Mouse (Mus musculus) midbrain, embryonic 16.5 days (tissue): ENCODE results near the gene Ifnar1. TPM values are rescaled to one million over a fixed set of nuclear protein-coding genes. Genes with fewer than 3 reads are reported as not detected.
"Not testable (repeated sequence)": the region's sequence is repeated elsewhere in the genome, so short reads cannot be mapped to it uniquely, and the experiment has no call there.

ENCODE experiments used
- ATAC-seq: fragments of 200-750 bp; cut with Nextera tagmentation; 2 replicates; pipeline ENCODE4 v1.8.0; 2017; ENCODE audit warnings: moderate TSS enrichment
- H3K27ac ChIP-seq: fragments of 300-500 bp; sonication (generic); 2 replicates; pipeline ENCODE4 v1.5.1; 2014; ENCODE audit warnings: mild to moderate bottlenecking, low read length, mixed read lengths
- H3K27me3 ChIP-seq: fragments of 300-500 bp; sonication (generic); 2 replicates; pipeline ENCODE4 v1.6.1; 2014; ENCODE audit warnings: low read depth, low read length, mixed read lengths; ENCODE audit not compliant: control insufficient read depth, insufficient read depth
- H3K36me3 ChIP-seq: fragments of 300-500 bp; sonication (generic); 2 replicates; pipeline ENCODE4 v1.6.1; 2014; ENCODE audit warnings: mild to moderate bottlenecking, low read length, moderate library complexity, mixed read lengths; ENCODE audit not compliant: control insufficient read depth, insufficient read depth
- H3K4me1 ChIP-seq: fragments of 300-500 bp; sonication (generic); 2 replicates; pipeline ENCODE4 v1.6.1; 2014; ENCODE audit warnings: mild to moderate bottlenecking, low read length, mixed read lengths; ENCODE audit not compliant: control insufficient read depth, insufficient read depth
- H3K4me2 ChIP-seq: fragments of 300-500 bp; sonication (generic); 2 replicates; pipeline ENCODE4 v1.6.1; 2014; ENCODE audit warnings: mild to moderate bottlenecking, low read length, mixed read lengths
- H3K4me3 ChIP-seq: fragments of 300-500 bp; sonication (generic); 2 replicates; pipeline ENCODE4 v1.5.1; 2014; ENCODE audit warnings: low read depth, mild to moderate bottlenecking, low read length, moderate library complexity, mixed read lengths
- H3K9ac ChIP-seq: fragments of 300-500 bp; sonication (generic); 2 replicates; pipeline ENCODE4 v1.6.1; 2014; ENCODE audit warnings: low read depth, low read length, mixed read lengths
- H3K9me3 ChIP-seq: fragments of 300-500 bp; sonication (generic); replicated peaks from 2 replicates; pipeline ENCODE4 v1.6.1; 2014; ENCODE audit warnings: mild to moderate bottlenecking, low read length, mixed read lengths; ENCODE audit not compliant: control insufficient read depth, poor library complexity, severe bottlenecking
- WGBS: fragments of 180-500 bp; shearing (Covaris S2); extraction: QIAGEN DNeasy Blood & Tissue Kit; methylation state at CpG from one replicate; pipeline ENCODE4 v1.1.7; 2014; 5-methylcytosine and 5-hydroxymethylcytosine counted together
- polyA plus RNA-seq: library from polyadenylated mRNA; unstranded; fragments of >200 nt; fragmentation: Nextera tagmentation; extraction: Ambion mirVana; gene quantifications from 2 replicates; pipeline ENCODE4 v1.2.1, GENCODE M21; 2015

Gene Ifnar1
- polyA plus RNA-seq, 1 experiment from 2014 or later = 48.0 TPM

GRCm38 (mm10) chr16:91527051-91527450 is 42.0 kb downstream of the Ifnar1 start:
- 74% methylated on average over 10 of the region's 10 CpGs for WGBS
- ATAC-seq = no peak
- Histone ChIP-seq H3K4me3 (no peak overlapping the region), H3K36me3 (no peaks in the 10 kb centered on the region), H3K4me2 (no peak overlapping the region), H3K9me3 (no peaks in the 10 kb centered on the region), H3K27me3 (no peaks in the 10 kb centered on the region), H3K4me1 (no peaks in the 10 kb centered on the region), H3K27ac (no peak overlapping the region), H3K9ac (no peak overlapping the region)

DNA sequence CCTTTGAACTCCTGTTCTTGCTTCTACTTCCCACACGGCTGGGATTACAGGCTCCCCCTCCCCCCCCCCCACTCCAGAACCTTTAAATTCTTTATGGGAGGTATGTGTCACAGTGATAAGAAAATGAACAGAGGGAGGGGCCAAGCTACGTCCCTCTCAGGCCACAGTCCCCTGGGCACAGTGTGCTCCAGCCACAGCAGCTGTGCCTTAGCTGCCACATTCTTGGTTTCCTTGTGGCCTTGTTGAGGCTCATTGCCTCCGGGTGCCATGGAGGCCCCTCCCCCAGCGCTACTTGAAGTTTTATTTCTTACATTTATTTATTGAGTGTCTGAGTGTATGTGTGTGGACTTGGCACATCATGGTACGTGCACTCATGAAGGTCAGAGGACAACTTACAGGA is 42.5 kb downstream of the Ifnar1 start:
- 68% methylated on average over 5 of the region's 5 CpGs for whole genome bisulfite sequencing
- H3K27me3 ChIP-seq = no peaks in the 10 kb centered on the region
- H3K4me1 ChIP-seq = no peaks in the 10 kb centered on the region
- no peak overlapping the region for H3K4me3 ChIP-seq
- H3K36me3 ChIP-seq = no peaks in the 10 kb centered on the region
- H3K4me2 ChIP-seq = no peak overlapping the region
- H3K9ac ChIP-seq = no peak overlapping the region
- no peaks in the 10 kb centered on the region for H3K9me3 ChIP-seq
- no peak for ATAC-seq
- H3K27ac ChIP-seq = no peak overlapping the region

DNA sequence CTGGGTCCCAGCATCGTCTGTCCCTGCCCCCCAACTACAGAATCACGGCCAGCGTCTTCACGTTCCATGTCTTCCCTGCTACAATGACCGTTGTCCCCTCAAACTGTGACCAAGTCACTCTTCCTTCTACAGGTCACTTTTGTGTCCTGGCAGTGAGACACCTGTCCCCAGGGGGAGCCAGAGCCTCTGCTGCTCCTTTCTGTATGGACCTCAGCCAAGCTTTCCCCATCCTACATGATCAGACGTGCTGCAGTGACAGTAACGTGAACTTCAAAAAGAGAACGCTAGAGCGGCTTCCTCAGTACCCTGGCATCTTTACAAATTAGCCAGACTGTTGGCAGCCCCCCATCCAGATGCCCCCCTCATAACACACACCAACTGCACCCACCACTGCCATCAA is 43.5 kb downstream of the Ifnar1 start:
- H3K36me3 ChIP-seq = no peaks in the 10 kb centered on the region
- H3K27ac ChIP-seq = no peak overlapping the region

DNA sequence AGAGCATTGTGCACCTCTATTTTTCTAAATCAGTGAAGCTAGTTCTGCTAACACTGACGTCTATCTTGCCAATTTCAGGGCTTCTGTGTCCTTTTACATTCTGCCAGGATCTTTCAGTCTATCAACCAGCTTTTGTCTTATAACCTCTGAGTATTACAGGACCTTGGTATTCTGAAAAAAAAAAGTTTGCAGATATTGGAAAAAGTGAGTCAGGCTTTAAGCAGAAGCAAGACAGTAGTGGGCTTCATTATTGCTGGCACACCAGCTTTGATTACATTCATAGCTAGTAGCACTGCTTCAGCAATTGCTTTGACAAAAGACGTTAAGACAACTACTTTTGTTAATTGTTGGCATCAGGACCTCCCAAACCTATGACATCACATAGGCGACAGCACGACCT is 45.8 kb downstream of the Ifnar1 start:
- H3K36me3 ChIP-seq, H3K4me2 ChIP-seq, H3K27me3 ChIP-seq, H3K4me3 ChIP-seq, H3K27ac ChIP-seq, H3K9me3 ChIP-seq, H3K9ac ChIP-seq, H3K4me1 ChIP-seq, ATAC-seq: not testable (repeated sequence)
- 80% methylated on average over 4 of the region's 4 CpGs for WGBS

More for the DNA sequence above, 43.5 kb downstream of the Ifnar1 start:
- H3K4me1 ChIP-seq = no peaks in the 10 kb centered on the region
- whole genome bisulfite sequencing = 88% methylated on average over 9 of the region's 9 CpGs
- H3K27me3 ChIP-seq = no peaks in the 10 kb centered on the region
- ATAC-seq = no peak
- H3K4me2 ChIP-seq = no peak overlapping the region
- no peak overlapping the region for H3K4me3 ChIP-seq
- H3K9ac ChIP-seq = no peak overlapping the region
- no peaks in the 10 kb centered on the region for H3K9me3 ChIP-seq

- no peak overlapping the region for H3K27ac ChIP-seq
- no peaks in the 10 kb centered on the region for H3K4me1 ChIP-seq
- no peak overlapping the region for H3K9ac ChIP-seq
- no peak overlapping the region for H3K4me3 ChIP-seq
- H3K4me2 ChIP-seq = no peak overlapping the region
- no peak for ATAC-seq
- no peaks in the 10 kb centered on the region for H3K27me3 ChIP-seq
- no peaks in the 10 kb centered on the region for H3K36me3 ChIP-seq
- H3K9me3 ChIP-seq = no peaks in the 10 kb centered on the region
- WGBS = 80% methylated on average over 6 of the region's 6 CpGs
Observed at GRCm38 (mm10) chr16:91531856-91532255, 46.8 kb downstream of the Ifnar1 start.

DNA sequence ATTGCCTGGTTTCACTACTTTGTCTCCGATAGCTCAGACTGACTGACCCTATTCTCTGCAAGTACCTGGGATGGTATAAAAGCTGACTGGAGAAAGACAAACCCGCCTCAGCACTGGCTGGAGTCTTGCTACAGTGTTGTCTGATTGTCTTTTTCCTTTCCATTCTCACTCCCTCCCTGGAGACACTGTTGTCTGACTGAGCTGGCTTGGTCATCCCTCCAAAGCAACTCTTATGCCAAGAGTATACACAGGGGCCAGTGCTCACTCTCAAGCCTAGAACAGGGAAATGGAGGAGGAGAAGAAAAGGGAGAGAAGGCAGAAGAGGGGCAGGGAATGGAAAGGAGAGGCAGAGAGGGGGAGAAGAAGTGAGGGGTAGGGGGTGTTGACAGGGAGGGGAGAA is 47.4 kb downstream of the Ifnar1 start:
- Histone ChIP-seq H3K9ac (no peak overlapping the region), H3K27me3 (no peaks in the 10 kb centered on the region), H3K27ac (no peak overlapping the region), H3K4me3 (no peak overlapping the region), H3K4me1 (no peaks in the 10 kb centered on the region), H3K4me2 (no peak overlapping the region), H3K36me3 (no peaks in the 10 kb centered on the region), H3K9me3 (no peaks in the 10 kb centered on the region)
- WGBS = 41% methylated on average over 2 of the region's 2 CpGs
- ATAC-seq = no peak

DNA sequence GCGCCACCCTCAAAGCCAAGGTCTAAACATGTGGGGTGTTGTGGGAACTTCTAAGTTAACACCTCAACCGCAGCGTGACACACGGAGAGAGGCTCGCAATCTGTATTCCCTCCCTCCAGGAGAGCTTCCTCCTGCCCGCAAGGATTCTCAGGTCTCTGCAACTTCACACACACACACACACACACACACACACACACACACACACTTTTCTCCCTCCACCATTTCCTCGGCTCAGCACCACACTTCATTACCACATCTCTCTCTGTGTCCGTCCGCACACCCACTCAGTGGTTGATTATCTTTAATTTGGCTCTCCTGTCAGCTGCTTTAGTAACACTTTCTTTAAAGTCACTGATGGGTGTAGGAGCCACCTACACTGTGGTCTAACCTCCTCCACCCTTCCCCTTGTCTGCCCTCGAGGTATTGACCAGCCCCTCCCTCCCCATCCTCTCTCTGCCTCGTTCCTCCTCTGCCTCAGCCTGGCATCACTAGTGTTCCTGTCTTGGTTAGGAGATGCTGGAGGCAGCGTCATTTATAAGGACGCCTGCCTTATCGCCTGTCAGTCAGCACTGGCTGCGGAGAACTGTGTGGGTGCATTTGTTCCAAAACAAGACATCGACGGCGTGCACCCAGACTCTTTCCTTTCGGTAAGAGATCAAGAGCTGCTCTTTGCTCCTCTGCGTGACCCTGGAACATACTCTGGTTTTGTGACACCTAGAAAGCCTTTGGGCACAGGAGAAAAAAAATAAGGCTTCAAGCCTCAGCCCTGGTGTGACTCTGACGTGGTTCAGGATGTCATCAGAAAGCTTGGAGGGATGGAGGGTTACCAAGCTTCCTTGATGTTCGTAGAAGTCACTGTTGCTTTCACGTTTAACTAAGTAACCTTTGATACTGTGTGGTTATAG is 48.3 kb downstream of the Ifnar1 start:
- Histone ChIP-seq H3K4me3 (no peak overlapping the region), H3K4me2 (no peak overlapping the region), H3K36me3 (no peaks in the 10 kb centered on the region), H3K9ac (no peak overlapping the region), H3K9me3 (no peaks in the 10 kb centered on the region), H3K4me1 (no peaks in the 10 kb centered on the region), H3K27me3 (no peaks in the 10 kb centered on the region), H3K27ac (no peak overlapping the region)
- 80% methylated on average over 23 of the region's 23 CpGs for WGBS
- no peak for ATAC-seq

DNA sequence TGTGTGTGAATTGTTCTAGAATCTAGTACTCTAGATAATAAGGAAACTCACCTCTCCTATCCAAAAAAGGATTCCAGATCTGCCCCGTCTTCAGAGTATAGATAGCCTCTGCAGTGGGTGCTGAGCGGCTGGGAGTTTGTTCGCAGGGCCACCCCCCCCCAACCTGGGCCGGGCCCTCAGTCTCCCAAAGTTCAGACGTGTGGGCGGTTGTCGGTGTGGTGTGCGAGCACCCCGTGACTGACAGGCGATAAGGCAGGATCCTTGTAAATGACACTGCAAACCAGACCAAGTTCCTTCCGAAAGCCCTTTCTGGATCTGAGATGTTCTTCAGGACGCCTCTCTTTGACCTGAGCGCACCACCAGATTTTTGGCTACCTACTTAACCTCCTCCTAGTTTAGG is 49.4 kb downstream of the Ifnar1 start:
- H3K9me3 ChIP-seq = no peaks in the 10 kb centered on the region
- no peak for ATAC-seq
- H3K27ac ChIP-seq = no peak overlapping the region
- no peaks in the 10 kb centered on the region for H3K27me3 ChIP-seq
- H3K4me2 ChIP-seq = no peak overlapping the region
- H3K4me1 ChIP-seq = no peaks in the 10 kb centered on the region
- 56% methylated on average over 13 of the region's 13 CpGs for WGBS
- H3K36me3 ChIP-seq = no peaks in the 10 kb centered on the region
- no peak overlapping the region for H3K4me3 ChIP-seq
- no peak overlapping the region for H3K9ac ChIP-seq

GRCm38 (mm10) chr16:91534888-91535287 is 49.9 kb downstream of the Ifnar1 start:
- 86% methylated on average over 6 of the region's 6 CpGs for WGBS
- no peak overlapping the region for H3K27ac ChIP-seq
- ATAC-seq = no peak
- H3K36me3 ChIP-seq = no peaks in the 10 kb centered on the region
- H3K27me3 ChIP-seq = no peaks in the 10 kb centered on the region
- H3K9ac ChIP-seq = no peak overlapping the region
- no peaks in the 10 kb centered on the region for H3K9me3 ChIP-seq
- no peak overlapping the region for H3K4me2 ChIP-seq
- H3K4me1 ChIP-seq = no peaks in the 10 kb centered on the region
- H3K4me3 ChIP-seq = no peak overlapping the region
